11 mouse cellular contexts compared by ENCODE assay signal in genomic region chr2:166658380-166658779, GRCm38 (mm10). TPM values are rescaled to one million over a fixed set of nuclear protein-coding genes. Genes with fewer than 3 reads are reported as not detected.
DNase-seq lines count a peak whose midpoint lies in the region; ATAC-seq and TF ChIP-seq lines count a peak whose summit lies in the region.
"Had no signal": no experiment of that assay in that cellular context is flagged by ENCODE, and none has a peak within 500 bp of the region (broad histone marks: within the 10 kb centered on the region; RNA-seq: fewer than 3 reads in every experiment).

No protein-coding gene starts in this region.

- no peak overlapping the region for H3K9ac ChIP-seq in hindbrain, embryonic 14.5 days
- H3K9ac ChIP-seq in midbrain, embryonic 12.5 days (replicated peaks): no peak overlapping the region
- no peak overlapping the region for H3K9ac ChIP-seq in midbrain, postnatal 0 days (replicated peaks; ENCODE audit: low read length, poor library complexity, severe bottlenecking)
- no peak overlapping the region for H3K9ac ChIP-seq in kidney, postnatal 0 days (ENCODE audit: low read depth, low read length)
- no peak overlapping the region for H3K9ac ChIP-seq in stomach, embryonic 16.5 days (ENCODE audit: low read length)
- H3K9ac ChIP-seq: limb, embryonic 13.5 days had no signal

- peaks cover 98% of the 10 kb centered on the region for H3K4me1 ChIP-seq in hindbrain, embryonic 10.5 days (replicated peaks)
- H3K4me1 ChIP-seq in hindbrain, embryonic 14.5 days (replicated peaks; ENCODE audit: control insufficient read depth, insufficient read depth, low read length): peaks cover 45% of the 10 kb centered on the region
- H3K4me1 ChIP-seq in midbrain, embryonic 12.5 days: peaks cover 68% of the 10 kb centered on the region
- H3K4me1 ChIP-seq in midbrain, postnatal 0 days (ENCODE audit: insufficient read depth, low read length): peaks cover 7% of the 10 kb centered on the region; the same call in 1 of the 2 replicates
- H3K4me1 ChIP-seq in kidney, postnatal 0 days (replicated peaks; ENCODE audit: insufficient read depth, low read length): 0 out of 2 replicates have a peak, but pooled peaks cover 8% of the 10 kb centered on the region
- peaks cover 16% of the 10 kb centered on the region; the same call in 1 of the 2 replicates for H3K4me1 ChIP-seq in stomach, embryonic 16.5 days (ENCODE audit: control insufficient read depth, insufficient read depth, low read length)

- H3K4me2 ChIP-seq in hindbrain, embryonic 14.5 days (replicated peaks): no peak overlapping the region
- H3K4me2 ChIP-seq in midbrain, embryonic 12.5 days (replicated peaks): no peak overlapping the region
- H3K4me2 ChIP-seq in midbrain, postnatal 0 days (ENCODE audit: low read depth, low read length, poor library complexity, severe bottlenecking): no peak overlapping the region
- no peak overlapping the region for H3K4me2 ChIP-seq in kidney, postnatal 0 days (ENCODE audit: low read length)
- no peak overlapping the region for H3K4me2 ChIP-seq in stomach, embryonic 16.5 days (ENCODE audit: low read depth, low read length)
- H3K4me2 ChIP-seq: limb, embryonic 13.5 days had no signal

- H3K27ac ChIP-seq in hindbrain, embryonic 10.5 days: peak overlapping the region; percentile 90
- no peak overlapping the region for H3K27ac ChIP-seq in hindbrain, embryonic 14.5 days
- peak overlapping the region; percentile 86 for H3K27ac ChIP-seq in midbrain, embryonic 12.5 days (replicated peaks)
- H3K27ac ChIP-seq in midbrain, postnatal 0 days (ENCODE audit: low read depth, low read length): no peak overlapping the region
- peak overlapping the region; percentile 60 for H3K27ac ChIP-seq in kidney, postnatal 0 days
- peak overlapping the region; percentile 70; the same call in 1 of the 2 replicates for H3K27ac ChIP-seq in stomach, embryonic 16.5 days (ENCODE audit: low read length)
- H3K27ac ChIP-seq: limb, embryonic 13.5 days had no signal

- 53% methylated on average over 3 of the region's 3 CpGs for WGBS in hindbrain, embryonic 10.5 days
- 73% methylated on average over 3 of the region's 3 CpGs for WGBS in hindbrain, embryonic 14.5 days
- 83% methylated on average over 3 of the region's 3 CpGs for WGBS in midbrain, embryonic 12.5 days
- 75% methylated on average over 3 of the region's 3 CpGs for WGBS in midbrain, postnatal 0 days
- WGBS in kidney, postnatal 0 days: 49% methylated on average over 3 of the region's 3 CpGs
- WGBS in stomach, embryonic 16.5 days: 61% methylated on average over 3 of the region's 3 CpGs

- no peak overlapping the region for H3K4me3 ChIP-seq in hindbrain, embryonic 10.5 days
- no peak overlapping the region for H3K4me3 ChIP-seq in hindbrain, embryonic 14.5 days (replicated peaks; ENCODE audit: low read length)
- H3K4me3 ChIP-seq in midbrain, embryonic 12.5 days: no peak overlapping the region
- no peak overlapping the region for H3K4me3 ChIP-seq in midbrain, postnatal 0 days (ENCODE audit: low read depth, low read length)
- H3K4me3 ChIP-seq in kidney, postnatal 0 days (replicated peaks; ENCODE audit: low read depth, low read length): no peak overlapping the region
- H3K4me3 ChIP-seq in stomach, embryonic 16.5 days (replicated peaks; ENCODE audit: low read length): no peak overlapping the region
- H3K4me3 ChIP-seq: erythroblast, embryonic 14.5 days; limb, embryonic 13.5 days had no signal

- DNase-seq in hindbrain, embryonic 10.5 days (ENCODE audit: low spot score): no peak
- no peak for DNase-seq in hindbrain, embryonic 14.5 days (ENCODE audit: low spot score)
- no peak for DNase-seq in midbrain, postnatal 0 days (ENCODE audit: low spot score)
- DNase-seq in kidney, postnatal 0 days (ENCODE audit: low spot score): no peak
- no peak for DNase-seq in ovary, postnatal 10 days (ENCODE audit: low spot score)
- DNase-seq: thymus, postnatal 36 days had no signal

- no peak for ATAC-seq in hindbrain, embryonic 14.5 days (ENCODE audit: low FRiP score)
- no peak for ATAC-seq in midbrain, embryonic 12.5 days (ENCODE audit: low FRiP score, low read depth)
- ATAC-seq in midbrain, postnatal 0 days (ENCODE audit: low FRiP score): no peak
- ATAC-seq in kidney, postnatal 0 days (replicated peaks; ENCODE audit: low FRiP score, low read depth): no peak
- ATAC-seq in stomach, embryonic 16.5 days (ENCODE audit: insufficient read depth, low FRiP score): 0 out of 2 replicates have a peak, but pooled peaks have one; percentile 7
- no peak for ATAC-seq in cerebellum, adult (ENCODE audit: insufficient number of reproducible peaks, low FRiP score, low TSS enrichment)

- no peaks in the 10 kb centered on the region for H3K36me3 ChIP-seq in hindbrain, embryonic 10.5 days
- H3K36me3 ChIP-seq in hindbrain, embryonic 14.5 days (replicated peaks; ENCODE audit: control insufficient read depth, insufficient read depth): no peaks in the 10 kb centered on the region
- no peaks in the 10 kb centered on the region for H3K36me3 ChIP-seq in midbrain, embryonic 12.5 days
- no peaks in the 10 kb centered on the region for H3K36me3 ChIP-seq in midbrain, postnatal 0 days (ENCODE audit: insufficient read depth, low read length)
- H3K36me3 ChIP-seq in kidney, postnatal 0 days (ENCODE audit: insufficient read depth, low read length): no peaks in the 10 kb centered on the region
- H3K36me3 ChIP-seq in stomach, embryonic 16.5 days (ENCODE audit: control insufficient read depth, insufficient read depth, low read length): no peaks in the 10 kb centered on the region
- H3K36me3 ChIP-seq: limb, embryonic 13.5 days had no signal

- TF ChIP-seq CTCF in midbrain, postnatal 0 days (IDR thresholded peaks at IDR 0.05): no peak
- TF ChIP-seq CTCF in kidney, postnatal 0 days (IDR thresholded peaks at IDR 0.05; ENCODE audit: low read depth): no peak

- H3K9me3 ChIP-seq in hindbrain, embryonic 10.5 days: no peaks in the 10 kb centered on the region
- no peaks in the 10 kb centered on the region for H3K9me3 ChIP-seq in hindbrain, embryonic 14.5 days (ENCODE audit: control insufficient read depth, low read length)
- H3K9me3 ChIP-seq in midbrain, embryonic 12.5 days: no peaks in the 10 kb centered on the region
- H3K9me3 ChIP-seq in midbrain, postnatal 0 days (ENCODE audit: low read length): no peaks in the 10 kb centered on the region
- H3K9me3 ChIP-seq in kidney, postnatal 0 days (replicated peaks; ENCODE audit: low read length): no peaks in the 10 kb centered on the region
- no peaks in the 10 kb centered on the region for H3K9me3 ChIP-seq in stomach, embryonic 16.5 days (replicated peaks; ENCODE audit: control insufficient read depth, low read length)
- H3K9me3 ChIP-seq: limb, embryonic 13.5 days had no signal

- H3K27me3 ChIP-seq in hindbrain, embryonic 10.5 days (ENCODE audit: insufficient read depth, poor library complexity, severe bottlenecking): no peaks in the 10 kb centered on the region
- H3K27me3 ChIP-seq in hindbrain, embryonic 14.5 days (ENCODE audit: control insufficient read depth, insufficient read depth, low read length): no peaks in the 10 kb centered on the region
- no peaks in the 10 kb centered on the region for H3K27me3 ChIP-seq in midbrain, embryonic 12.5 days
- no peaks in the 10 kb centered on the region for H3K27me3 ChIP-seq in midbrain, postnatal 0 days (ENCODE audit: insufficient read depth, low read length)
- H3K27me3 ChIP-seq in kidney, postnatal 0 days (ENCODE audit: insufficient read depth, low read length): no peaks in the 10 kb centered on the region
- no peaks in the 10 kb centered on the region for H3K27me3 ChIP-seq in stomach, embryonic 16.5 days (ENCODE audit: control insufficient read depth, insufficient read depth, low read length)
- H3K27me3 ChIP-seq: limb, embryonic 13.5 days had no signal

RNA-seq across cellular contexts. Expression of gene Prex1, which starts 55.3 kb away (rescaled TPM):
- polyA plus RNA-seq in hindbrain, embryonic 10.5 days (2016; fragmentation: Nextera tagmentation; extraction: Ambion mirVana): 36.8 and 44.1 TPM in 2 replicates
- 27.3 and 28.8 TPM in 2 replicates for polyA plus RNA-seq in hindbrain, embryonic 14.5 days (2014; fragmentation: Nextera tagmentation; extraction: Ambion mirVana)
- polyA plus RNA-seq in midbrain, embryonic 12.5 days (2016; fragmentation: Nextera tagmentation; extraction: Ambion mirVana): 26.2 and 27.4 TPM in 2 replicates
- total RNA-seq in midbrain, postnatal 0 days (2014; rRNA removed): 37.1 and 53.8 TPM in 2 replicates
- polyA plus RNA-seq in midbrain, postnatal 0 days (2015; fragmentation: Nextera tagmentation; extraction: Ambion mirVana): 17.4 and 18.0 TPM in 2 replicates
- polyA plus RNA-seq in kidney, postnatal 0 days (2015; fragmentation: Nextera tagmentation; extraction: Ambion mirVana): 9.6 and 9.8 TPM in 2 replicates
- 10.8 and 11.0 TPM in 2 replicates for polyA plus RNA-seq in stomach, embryonic 16.5 days (2015; fragmentation: Nextera tagmentation; extraction: Ambion mirVana)

Comparison
In these comparisons a context has a peak if more than half of its experiments do, and no peak if none do; other contexts are left out.
1. H3K27ac ChIP-seq: peak in hindbrain, embryonic 10.5 days (single experiment), midbrain, embryonic 12.5 days (single experiment), kidney, postnatal 0 days (single experiment) and stomach, embryonic 16.5 days (single experiment); none in hindbrain, embryonic 14.5 days (single experiment) and midbrain, postnatal 0 days (single experiment).